Mouse (Mus musculus) lung, embryonic 15.5 days (tissue): ENCODE measurements around the gene Ttc21b. TPM values are rescaled to one million over a fixed set of nuclear protein-coding genes. Genes with fewer than 3 reads are reported as not detected.

Source experiments
- polyA plus RNA-seq: library from polyadenylated mRNA; unstranded; fragments of >200 nt; fragmentation: Nextera tagmentation; extraction: Ambion mirVana; gene quantifications from 2 replicates; pipeline ENCODE4 v1.2.1, GENCODE M21; 2015

The Ttc21b gene
- polyA plus RNA-seq, 1 experiment from 2014 or later = 13.3 TPM

Other genes with a start within 250 kb of the Ttc21b start
- 14.7 and 15.2 TPM in 2 replicates for gene Galnt3, start 131.6 kb downstream of the Ttc21b start, polyA plus RNA-seq
- gene Scn1a, start 184.2 kb upstream of the Ttc21b start, polyA plus RNA-seq = 0.15 and 0.16 TPM in 2 replicates